Mouse (Mus musculus) layer of hippocampus, postnatal 36 days (tissue): Measurements from ENCODE around the gene Rpl32. TPM values are rescaled to one million over a fixed set of nuclear protein-coding genes. Genes with fewer than 3 reads are reported as not detected.
A peak's percentile ranks its signal among the peaks of the same experiment; 100 is the strongest.

Experiments used
- DNase-seq, 2 experiments: peaks; one replicate each; pipeline ENCODE4 v3.0.0; 2022
- total RNA-seq, 2 experiments: library from RNA; stranded (reverse); gene quantifications; 2 replicates each; pipeline ENCODE4 v1.2.3; 2021

The Rpl32 gene
- total RNA-seq, 2 experiments from 2014 or later: 464 to 470 TPM

DNA sequence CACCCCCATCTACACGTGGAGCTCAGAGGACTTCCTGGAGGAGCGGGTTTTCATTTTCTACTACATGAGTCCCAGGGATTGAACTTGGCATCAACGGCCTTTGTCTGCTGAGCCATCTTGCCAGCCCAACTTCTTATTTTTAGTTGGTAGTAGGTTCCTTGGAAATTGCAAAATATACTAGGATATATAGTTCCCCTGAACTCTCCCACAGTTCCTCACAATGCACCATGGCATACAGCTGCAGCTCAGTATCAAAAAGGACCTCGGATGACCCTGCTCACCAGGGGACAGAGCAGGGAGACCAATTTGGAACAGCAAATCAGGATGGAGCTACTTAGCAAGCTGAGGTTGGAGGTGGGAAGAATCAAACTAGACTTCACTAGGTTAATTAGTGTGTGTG is 6.5 kb upstream of the Rpl32 start:
- no peak for DNase-seq

DNA sequence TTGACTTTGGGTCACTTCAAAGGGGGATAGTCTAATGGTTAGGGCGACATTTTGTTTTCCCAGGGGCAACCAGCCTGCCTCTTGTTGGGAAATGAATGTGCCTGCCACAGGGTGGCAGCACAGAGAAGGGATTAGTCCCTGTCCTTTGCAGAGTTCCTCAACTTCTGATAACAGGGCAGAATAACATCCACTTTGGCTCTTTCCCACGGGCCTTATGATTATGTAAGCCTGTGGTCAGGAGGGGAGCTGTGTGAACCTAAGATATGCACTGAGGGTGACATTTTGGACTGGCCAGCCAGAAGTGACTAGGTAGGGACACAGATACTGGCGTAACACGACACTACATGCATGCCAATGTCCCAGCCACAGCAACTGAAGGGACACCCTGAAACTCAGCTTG is 5.6 kb upstream of the Rpl32 start:
- peak; percentile 35 to 46 for DNase-seq

DNA sequence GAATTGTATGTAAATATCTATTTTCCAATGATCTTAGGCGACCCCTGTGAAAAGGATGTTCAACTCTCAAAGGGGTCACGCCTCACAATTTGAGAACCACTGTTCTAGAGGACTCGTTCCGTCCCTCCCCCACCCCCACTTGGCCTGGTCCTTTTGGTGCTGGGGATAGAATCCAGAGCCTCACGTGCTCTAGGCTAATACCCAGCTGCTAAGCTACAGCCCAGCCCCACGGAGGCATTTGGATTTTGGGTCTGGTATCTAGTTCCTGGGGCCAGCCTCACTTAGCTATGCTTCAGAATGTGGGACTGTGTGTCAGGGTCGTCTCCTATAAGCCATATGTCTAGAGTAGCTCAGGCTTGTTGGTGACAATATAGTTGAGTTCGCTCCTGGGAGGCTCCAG is 3.1 kb upstream of the Rpl32 start:
- DNase-seq: no peak

DNA sequence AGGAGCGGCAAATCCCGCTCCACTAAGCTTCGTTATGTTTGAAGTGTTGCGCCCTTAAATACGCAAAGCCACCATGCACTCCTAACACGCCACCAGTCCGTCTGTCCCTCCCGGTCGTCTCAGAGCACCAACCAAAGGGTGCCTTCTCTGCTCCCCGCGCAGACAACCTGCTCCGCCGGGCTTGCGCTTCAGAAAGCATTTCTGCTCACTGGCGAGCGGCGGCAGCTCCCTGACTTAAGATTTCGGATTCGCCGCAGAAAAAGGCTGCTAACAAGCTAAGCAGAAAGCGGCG is 405 bp downstream of the Rpl32 start:
- DNase-seq: no peak

DNA sequence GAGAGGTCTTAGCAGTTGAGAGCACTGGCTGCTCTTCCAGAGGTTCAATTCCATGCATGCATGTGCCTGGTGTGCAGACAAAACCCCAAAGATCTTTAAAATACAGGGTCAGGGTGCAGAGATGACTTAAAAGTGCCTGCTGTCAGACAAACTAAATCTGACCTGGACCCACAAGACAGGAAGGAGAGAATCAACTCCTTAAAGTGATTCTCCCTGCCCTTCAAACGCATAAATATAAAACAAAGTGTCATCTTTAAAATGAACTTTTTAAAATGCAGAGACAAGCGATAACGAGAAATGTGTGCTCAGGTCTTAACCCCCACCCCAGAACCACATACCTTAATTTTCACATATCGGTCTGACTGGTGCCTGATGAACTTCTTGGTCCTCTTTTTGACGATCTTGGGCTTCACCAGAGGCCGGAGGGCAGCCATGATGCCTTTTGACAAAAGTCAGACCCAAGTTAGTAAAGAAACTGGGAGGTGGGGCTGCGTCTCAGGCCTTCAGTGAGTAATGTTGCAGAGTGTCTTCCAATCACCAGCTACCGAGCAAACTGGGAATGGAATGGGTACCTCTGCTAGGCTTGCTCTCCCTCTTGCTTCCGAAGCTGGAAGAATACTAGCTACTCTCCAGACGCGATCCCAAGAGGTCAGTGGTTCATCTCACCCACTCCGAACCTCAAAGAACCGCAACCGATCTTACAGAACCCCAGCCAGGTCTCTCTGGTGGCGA is 917 bp downstream of the Rpl32 start:
- DNase-seq: no peak

DNA sequence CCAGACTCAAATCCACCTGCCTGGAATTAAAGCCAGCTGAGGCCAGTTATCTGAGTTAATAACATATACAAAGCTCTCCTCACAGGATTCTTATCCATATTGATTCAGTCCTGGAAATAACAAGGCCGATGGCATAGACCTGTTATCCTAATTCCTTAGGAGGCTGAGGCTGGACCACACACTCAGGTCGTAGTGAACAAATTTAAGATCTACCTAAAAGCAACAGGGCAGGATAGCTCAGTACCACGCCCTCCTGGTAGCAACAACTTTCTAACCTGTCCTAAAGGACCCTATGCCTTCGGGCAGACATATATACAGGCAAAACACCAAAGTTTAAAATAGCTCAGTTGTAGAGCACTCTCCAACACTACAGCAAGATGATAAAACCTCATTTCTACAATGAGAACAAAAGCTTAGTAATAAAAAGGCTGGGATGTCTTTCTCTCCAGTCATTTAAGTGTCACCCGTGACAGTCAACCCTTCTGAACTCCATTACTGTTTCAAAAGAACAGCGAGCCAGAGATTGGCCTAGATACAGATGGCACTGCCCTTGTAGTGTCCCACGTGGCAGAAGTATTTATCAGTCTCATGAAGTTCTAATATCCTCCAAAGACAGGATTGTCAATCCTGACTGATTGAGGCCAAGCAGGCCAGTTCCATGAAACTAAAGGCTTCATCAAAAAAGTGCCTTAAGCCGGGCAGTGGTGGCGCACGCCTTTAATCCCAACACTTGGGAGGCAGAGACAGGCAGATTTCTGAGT is 3.9 kb downstream of the Rpl32 start:
- DNase-seq: no peak

DNA sequence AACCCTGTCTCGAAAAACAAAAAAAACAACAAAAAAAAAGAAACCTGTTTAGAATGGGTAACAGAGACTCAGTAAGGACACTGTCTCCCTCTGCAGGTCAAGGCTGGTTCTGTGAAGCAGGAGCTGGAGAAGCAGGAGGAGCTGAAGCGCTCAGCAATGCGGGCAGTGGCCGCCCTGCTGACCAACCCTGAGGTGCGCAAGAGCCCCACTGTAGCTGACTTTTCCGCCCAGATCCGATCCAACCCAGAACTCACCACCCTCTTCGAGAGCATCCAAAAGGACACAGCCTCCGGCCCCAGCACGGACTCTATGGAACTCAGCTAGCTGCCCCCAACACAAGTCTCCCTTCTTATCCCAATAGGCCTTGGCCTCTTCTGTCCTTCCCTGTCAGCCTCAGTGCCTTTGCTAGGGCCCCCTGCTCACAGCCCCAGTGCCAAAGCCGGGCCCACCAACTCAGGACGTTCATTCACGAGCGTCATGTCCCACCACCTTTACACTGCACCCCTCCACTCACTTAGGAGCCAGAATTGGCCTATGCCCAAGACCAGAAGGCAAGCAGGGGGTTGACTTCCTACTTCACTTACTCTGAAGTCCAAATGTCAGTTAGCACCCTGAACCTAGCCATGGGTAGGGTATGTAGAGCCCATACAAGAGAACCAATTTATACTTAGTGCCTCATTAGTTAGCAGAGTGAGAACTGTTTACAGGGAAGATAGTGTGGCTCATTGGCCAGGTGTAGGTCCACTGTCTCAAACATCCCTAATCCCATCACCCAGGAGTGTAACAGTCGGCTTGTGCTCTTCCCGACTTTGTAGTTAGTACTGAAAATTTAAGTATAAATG is 4.8 kb downstream of the Rpl32 start:
- peak; percentile 60 to 68 for DNase-seq

DNA sequence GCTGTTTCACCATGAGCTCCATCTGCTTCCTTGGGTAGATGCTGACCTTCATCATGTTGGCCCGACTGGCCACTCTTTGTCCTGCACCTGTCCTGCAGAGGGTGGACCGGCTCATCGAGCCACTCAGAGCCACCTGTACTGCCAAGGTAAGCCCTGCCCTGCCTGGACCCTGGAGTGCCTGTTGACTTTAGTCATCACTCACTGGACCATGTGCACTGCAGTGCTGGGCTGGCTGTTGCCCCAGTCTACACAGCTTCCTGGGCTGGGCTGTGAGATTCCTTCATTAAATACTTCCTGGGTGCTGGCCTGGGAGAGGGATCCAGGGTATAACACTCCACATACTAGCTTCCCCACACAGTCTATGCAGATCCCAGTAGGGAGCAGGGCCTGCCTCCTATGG is 6.7 kb downstream of the Rpl32 start:
- no peak for DNase-seq

DNA sequence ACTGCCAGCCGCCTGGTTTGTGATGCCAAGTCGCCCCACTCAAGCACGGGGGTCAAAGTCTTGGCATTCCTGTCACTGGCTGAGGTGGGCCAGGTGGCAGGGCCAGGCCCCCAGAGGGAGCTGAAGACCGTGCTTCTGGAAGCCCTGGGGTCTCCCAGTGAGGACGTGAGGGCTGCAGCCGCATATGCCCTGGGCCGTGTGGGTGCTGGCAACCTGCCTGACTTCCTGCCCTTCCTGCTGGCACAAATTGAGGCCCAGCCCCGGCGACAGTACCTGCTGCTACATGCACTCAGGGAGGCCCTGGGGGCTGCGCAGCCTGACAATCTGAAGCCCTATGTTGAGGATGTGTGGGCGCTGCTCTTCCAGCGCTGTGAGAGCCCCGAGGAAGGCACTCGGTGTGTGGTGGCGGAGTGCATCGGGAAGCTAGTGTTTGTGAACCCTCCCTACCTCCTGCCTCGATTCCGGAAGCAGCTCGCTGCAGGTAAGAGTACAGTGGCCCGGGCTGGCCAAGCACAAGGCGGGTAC is 15.8 kb downstream of the Rpl32 start:
- DNase-seq: no peak

DNA sequence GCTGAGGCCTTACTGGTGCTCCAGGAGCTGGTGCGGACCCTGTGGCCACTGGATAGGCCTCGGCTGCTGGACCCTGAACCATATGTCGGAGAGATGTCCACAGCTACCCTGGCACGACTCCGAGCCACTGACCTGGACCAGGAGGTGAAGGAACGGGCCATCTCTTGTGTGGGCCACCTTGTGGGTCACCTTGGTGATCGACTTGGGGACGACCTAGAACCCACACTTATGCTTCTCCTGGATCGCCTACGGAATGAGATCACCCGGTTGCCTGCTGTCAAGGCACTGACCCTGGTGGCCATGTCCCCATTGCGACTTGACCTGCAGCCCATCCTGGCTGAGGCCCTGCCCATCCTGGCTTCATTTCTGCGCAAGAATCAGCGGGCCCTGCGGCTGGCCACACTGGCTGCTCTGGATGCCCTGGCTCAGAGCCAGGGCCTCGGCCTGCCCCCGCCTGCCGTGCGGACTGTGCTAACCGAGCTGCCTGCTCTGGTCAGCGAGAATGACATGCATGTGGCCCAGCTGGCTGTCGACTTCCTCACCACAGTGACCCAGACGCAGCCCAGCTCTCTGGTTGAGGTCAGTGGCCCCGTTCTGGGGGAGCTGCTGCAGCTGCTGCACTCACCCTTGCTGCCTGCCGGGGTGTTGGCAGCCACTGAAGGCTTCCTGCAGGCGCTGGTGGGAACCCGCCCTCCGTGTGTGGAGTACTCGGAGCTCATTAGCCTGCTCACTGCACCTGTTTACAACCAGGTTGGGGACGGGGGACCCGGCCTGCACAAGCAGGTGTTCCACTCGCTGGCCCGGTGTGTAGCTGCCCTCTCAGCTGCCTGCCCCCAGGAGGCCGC is 16.5 kb downstream of the Rpl32 start:
- no peak for DNase-seq

DNA sequence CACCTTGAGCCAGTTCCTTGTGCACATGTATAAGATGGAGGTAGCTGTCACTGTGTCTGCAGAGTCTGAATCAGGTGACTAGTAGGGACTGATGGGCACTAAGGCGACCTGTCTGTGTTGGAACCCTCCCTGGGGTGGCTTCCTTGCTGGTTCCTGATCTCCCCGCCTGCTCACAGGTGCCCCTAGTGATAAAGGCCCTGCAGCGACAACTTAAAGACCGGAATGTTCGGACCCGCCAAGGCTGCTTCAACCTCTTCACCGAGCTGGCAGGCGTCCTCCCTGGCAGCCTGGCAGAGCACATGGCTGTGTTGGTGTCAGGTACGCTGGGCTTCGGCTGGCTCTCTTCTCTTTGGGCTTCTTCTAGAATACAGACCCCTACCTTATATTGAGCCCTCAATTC is 17.5 kb downstream of the Rpl32 start:
- DNase-seq: no peak

DNA sequence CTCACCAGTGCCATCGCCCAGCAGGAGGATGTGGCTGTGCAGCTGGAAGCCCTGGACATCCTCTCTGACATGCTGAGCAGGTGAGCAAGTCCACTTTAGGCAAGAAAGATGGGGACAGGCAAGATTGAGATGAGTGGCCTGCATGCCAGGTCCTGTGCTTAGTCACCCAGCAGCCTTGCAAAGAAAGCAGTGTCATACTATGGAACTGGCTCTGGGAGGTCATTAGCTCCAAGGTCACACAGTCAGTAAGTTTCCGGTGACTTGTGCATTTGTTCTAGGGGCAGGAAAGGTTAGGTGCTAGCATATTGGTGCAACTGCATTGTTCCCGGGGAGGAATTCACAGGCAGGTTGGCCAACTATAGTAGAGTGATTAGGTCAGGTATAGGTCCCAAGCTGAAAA is 25.8 kb downstream of the Rpl32 start:
- DNase-seq: no peak

DNA sequence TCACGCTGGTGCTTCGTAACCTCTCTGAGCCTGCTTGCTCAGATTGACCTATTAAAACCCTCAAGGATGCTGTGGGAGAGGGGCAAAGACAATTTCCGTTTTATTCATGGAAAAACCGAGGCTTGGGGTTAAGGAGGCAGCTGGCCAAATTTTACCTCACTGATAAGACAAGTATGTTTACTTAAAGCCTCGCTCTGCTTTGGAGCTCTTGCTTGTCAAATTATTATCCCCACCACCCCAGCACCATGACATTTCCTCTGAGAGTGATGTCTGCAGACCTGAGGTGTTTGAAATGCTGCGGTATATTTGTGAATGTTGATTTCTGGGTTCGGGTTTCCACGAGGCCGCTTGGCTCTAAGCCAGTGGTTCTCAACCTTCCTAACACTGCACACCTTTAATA is 32.2 kb downstream of the Rpl32 start:
- DNase-seq: no peak

DNA sequence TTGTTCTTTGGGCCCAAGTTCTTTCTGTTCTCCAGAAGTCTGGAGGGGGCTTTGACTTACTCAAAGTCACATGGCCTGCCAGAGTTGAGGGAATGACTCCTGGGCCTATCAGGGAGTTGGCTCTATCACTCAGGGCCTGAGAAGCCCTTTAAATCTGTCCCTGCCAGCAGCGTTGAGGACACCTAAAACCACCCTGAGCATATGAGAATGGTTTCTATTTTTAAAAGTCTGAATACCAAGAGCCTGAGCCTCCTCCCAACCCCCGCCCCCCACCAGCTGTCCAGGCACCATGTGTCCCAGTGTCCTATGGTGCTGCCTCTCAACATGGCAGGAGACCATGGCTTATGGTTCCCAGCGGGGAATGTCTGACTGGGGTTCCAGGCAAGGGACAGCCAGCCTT is 32.7 kb downstream of the Rpl32 start:
- DNase-seq: no peak

DNA sequence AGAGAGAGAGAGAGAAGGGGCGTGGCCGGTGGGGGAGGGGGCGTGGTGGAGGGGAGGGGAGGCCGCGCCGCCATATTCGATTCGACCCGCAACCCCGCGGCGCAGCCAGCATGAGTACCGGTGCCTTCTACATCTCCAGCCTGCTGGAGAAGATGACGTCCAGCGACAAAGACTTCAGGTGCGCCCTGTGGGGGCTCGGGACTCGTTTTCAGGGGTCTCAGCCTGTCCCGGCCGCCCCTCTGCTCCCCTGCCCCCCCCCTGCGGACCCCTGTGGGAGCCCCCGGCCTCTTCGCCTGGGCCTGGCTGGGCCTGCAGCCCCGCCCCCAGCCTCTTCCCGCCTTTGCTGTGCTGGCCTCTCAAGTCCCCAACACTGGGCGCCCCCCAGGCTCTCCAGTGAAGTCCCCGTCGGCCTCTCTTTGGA is 34.0 kb downstream of the Rpl32 start, which contains the start of gene Cand2:
TSS of gene Cand2 (plus strand) at position 38 of the 421 bp plus-strand sequence.
- DNase-seq: peak in 1 of 2 experiments; percentile 16

DNA sequence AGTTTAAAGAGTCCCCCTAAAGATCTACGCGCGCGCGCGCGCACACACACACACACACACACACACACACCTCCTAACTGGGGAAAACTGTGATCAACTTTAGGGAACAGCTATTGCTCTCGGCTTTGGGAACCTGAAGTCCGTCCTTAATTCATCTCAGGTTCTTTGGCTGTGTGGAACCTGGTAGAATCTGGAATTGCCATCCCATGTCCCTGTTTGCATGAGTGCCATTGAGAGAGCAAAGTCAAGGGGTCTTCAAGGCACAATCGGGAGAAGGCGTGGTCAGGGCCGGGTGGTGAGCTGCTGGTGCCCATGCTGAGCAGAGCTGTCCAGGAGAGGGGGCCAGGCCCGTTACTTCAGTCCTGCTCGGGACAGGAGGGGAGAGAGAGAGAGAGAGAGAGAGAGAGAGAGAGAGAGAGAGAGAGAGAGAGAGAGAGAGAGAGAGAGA is 34.6 kb downstream of the Rpl32 start:
- DNase-seq: peak in 1 of 2 experiments; percentile 7

DNA sequence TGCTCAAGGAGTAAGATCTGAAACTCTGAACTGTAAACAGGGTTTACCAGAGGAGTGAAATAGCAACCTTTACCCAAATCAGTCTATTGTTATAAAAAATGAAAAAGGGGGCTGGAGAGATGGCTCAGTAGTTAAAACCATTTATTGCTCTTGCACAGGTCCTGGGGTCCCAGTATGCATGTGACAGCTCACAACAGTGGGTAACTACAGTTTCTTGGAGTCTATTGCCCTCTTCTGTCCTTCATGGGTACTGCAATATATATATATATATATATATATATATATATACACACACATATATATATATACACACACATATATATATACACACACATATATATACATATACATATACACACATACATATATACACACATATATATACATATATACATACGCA is 35.9 kb downstream of the Rpl32 start:
- DNase-seq: no peak

DNA sequence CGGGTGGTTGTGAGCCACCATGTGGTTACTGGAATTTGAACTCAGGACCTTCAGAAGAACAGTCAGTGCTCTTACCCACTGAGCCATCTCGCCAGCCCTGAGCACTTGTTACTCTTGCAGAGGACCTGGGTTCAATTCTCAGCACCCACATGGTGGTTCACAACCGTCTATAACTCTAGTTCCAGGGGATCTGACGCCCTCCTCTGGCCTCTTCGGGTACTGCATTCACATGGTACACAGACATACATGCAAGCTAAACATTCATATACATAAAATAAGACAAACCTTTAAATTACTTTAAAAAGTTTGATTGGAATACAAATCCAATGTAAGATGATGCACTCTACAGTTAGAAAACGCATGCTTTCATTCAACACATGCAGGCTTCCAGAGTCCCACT is 36.3 kb downstream of the Rpl32 start:
- DNase-seq: no peak

DNA sequence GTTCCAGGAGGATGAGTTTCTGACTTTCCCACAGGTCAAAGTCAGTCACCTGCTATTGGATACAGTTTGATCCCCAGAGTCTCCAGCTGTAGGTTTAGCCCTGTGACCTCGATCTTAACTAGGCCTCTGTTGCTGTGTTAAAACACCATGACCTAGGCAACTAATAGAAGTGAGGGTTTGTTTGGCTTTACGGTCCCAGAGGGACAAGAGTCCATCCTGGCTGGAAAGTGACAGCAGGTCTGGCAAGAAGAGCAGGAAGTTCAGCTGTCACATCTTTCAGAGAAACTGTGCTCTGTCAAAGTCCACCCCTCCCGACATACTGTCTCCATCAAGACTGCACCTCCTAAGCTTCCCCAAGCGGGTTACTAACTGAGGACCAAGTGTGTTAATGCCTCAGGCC is 37.7 kb downstream of the Rpl32 start:
- no peak for DNase-seq

DNA sequence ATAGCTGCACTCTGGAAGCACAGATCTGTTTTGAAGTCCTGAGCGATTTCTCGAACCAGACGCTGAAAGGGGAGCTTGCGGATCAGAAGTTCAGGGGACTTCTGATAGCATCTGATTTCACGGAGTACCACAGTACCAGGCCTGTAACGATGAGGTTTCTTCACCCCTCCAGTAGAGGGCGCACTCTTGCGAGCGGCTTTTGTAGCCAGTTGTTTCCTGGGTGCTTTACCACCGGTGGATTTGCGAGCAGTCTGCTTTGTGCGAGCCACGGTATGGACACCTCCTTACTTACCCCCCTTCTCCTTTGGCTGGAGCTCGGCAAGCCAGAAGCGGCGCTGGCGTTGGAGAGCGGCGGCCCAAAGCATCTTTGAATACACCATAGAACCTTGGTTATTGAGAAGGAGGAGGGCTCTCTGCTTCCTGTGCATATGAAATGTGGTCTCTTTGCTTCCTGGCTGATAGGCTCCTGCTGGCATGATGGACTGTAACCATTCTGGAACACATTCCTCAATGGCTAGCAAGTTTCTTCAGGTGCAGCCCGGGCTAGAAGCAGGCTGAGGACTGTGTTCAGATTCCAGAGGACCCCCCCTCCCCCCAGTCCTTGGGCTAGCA is 38.4 kb downstream of the Rpl32 start:
- DNase-seq: no peak

DNA sequence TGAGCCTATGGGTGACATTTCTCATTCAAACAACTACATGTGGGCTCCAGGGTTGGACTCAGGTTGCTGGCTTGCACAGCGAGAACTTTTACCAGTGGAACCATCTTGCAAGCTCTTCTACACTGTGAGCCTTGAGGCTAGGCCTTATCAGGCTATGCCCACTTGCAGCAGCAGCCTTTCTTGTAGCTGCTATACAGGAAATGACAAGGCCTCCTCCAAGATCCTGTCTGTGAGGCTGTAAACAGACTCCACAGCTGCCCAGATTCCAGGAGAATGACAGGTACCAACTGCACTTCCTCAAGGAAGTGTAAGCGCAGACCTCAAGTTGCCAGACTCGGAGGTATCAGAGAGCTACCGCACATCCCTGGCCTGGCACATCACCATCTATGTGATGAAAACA is 40.3 kb downstream of the Rpl32 start:
- no peak for DNase-seq

DNA sequence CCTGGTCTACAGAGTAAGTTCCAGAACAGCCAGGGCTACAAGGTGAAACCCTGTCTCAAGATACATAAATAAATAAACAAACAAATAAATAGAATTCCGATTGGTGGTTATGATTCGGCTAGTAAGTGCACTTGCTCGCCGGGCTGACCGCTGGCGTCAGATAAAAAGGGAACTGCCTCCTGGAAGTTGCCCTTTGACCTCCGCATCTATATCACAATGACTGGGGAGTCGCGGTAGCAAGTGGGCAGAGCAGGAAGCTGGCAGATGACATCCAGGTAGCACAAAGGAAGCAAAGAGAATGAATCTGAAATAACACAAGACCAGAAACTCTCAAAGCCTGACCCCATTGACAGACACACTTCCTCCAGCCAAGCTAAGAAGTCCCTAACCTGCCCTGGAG is 41.2 kb downstream of the Rpl32 start:
- no peak for DNase-seq
